15 mouse cellular contexts compared by ENCODE assay signal in genomic region chr12:73593021-73593798, GRCm38 (mm10). TPM values are rescaled to one million over a fixed set of nuclear protein-coding genes. Genes with fewer than 3 reads are reported as not detected.
A peak's percentile ranks its signal among the peaks of the same experiment; 100 is the strongest.
DNase-seq lines count a peak whose midpoint lies in the region; ATAC-seq and TF ChIP-seq lines count a peak whose summit lies in the region.
"Had no signal": no experiment of that assay in that cellular context is flagged by ENCODE, and none has a peak within 500 bp of the region (broad histone marks: within the 10 kb centered on the region; RNA-seq: fewer than 3 reads in every experiment).

No protein-coding gene starts in this region.

- H3K4me1 ChIP-seq in kidney, adult 2 months (ENCODE audit: control insufficient read depth, insufficient read depth, low read length) = no peaks in the 10 kb centered on the region
- no peaks in the 10 kb centered on the region for H3K4me1 ChIP-seq in small intestine, adult 2 months (ENCODE audit: control insufficient read depth, insufficient read depth, insufficient read length, low read length)
- H3K4me1 ChIP-seq: midbrain, embryonic 12.5 days had no signal

- no peak overlapping the region for H3K27ac ChIP-seq in kidney, adult 2 months (ENCODE audit: insufficient read depth, low read depth, low read length)
- peak overlapping the region; percentile 5 for H3K27ac ChIP-seq in small intestine, adult 2 months (ENCODE audit: insufficient read depth, low read depth, low read length)
- H3K27ac ChIP-seq: embryonic facial prominence, embryonic 13.5 days; limb, embryonic 13.5 days; midbrain, embryonic 12.5 days had no signal

- 70% methylated on average over 12 of the region's 12 CpGs for WGBS in kidney, adult 2 months
- 54% methylated on average over 12 of the region's 12 CpGs for WGBS in small intestine, adult 2 months

- DNase-seq in kidney, adult 2 months = peak; percentile 37
- no peak for DNase-seq in kidney, adult 11 months
- no peak for DNase-seq in cerebellum, postnatal 14 days
- no peak for DNase-seq in frontal cortex, postnatal 14 days (ENCODE audit: low spot score in 2 of 2)
- DNase-seq in gastrocnemius, postnatal 14 days = no peak
- DNase-seq: cerebellum, adult 11-12 months; forebrain, postnatal 0 days had no signal

- no peak overlapping the region for H3K4me3 ChIP-seq in kidney, adult 2 months (ENCODE audit: insufficient read depth, low read depth, low read length)
- H3K4me3 ChIP-seq in small intestine, adult 2 months (ENCODE audit: low read depth, low read length) = no peak overlapping the region
- H3K4me3 ChIP-seq: embryonic facial prominence, embryonic 13.5 days; heart, embryonic 12.5 days; limb, embryonic 13.5 days; midbrain, embryonic 12.5 days had no signal

- TF ChIP-seq POLR2A in kidney, adult 2 months (IDR thresholded peaks at IDR 0.05; ENCODE audit: low read depth, low read length) = no peak
- TF ChIP-seq POLR2A in small intestine, adult 2 months (IDR thresholded peaks at IDR 0.05; ENCODE audit: low read depth, low read length) = no peak

- peak; percentile 47 for ATAC-seq in CD4-positive, CD25-positive, alpha-beta regulatory T cell, adult 4 months
- ATAC-seq in common myeloid progenitor, adult 5-6 weeks (replicated peaks; ENCODE audit: low read depth, poor library complexity, severe bottlenecking) = peak; percentile 83
- ATAC-seq: forebrain, postnatal 0 days; intestine, embryonic 16.5 days had no signal

- no peaks in the 10 kb centered on the region for H3K27me3 ChIP-seq in kidney, adult 2 months (replicated peaks; ENCODE audit: control insufficient read depth, insufficient read depth, low read length)
- no peaks in the 10 kb centered on the region for H3K27me3 ChIP-seq in small intestine, adult 2 months (ENCODE audit: control insufficient read depth, insufficient read depth, low read length)
- H3K27me3 ChIP-seq: embryonic facial prominence, embryonic 13.5 days; heart, embryonic 12.5 days; midbrain, embryonic 12.5 days had no signal

- no peak for TF ChIP-seq CTCF in kidney, adult 2 months (conservative IDR thresholded peaks at IDR 0.05; ENCODE audit: insufficient read depth, insufficient read length, low read depth, low read length)
- no peak for TF ChIP-seq CTCF in small intestine, adult 2 months (IDR thresholded peaks at IDR 0.05; ENCODE audit: extremely low read depth, insufficient read length, insufficient replicate concordance, low read depth, low read length)

- H3K36me3 ChIP-seq in kidney, adult 2 months (ENCODE audit: control insufficient read depth, insufficient read depth, low read length) = no peaks in the 10 kb centered on the region
- no peaks in the 10 kb centered on the region for H3K36me3 ChIP-seq in small intestine, adult 2 months (ENCODE audit: control insufficient read depth, insufficient read depth, low read length)
- H3K36me3 ChIP-seq: embryonic facial prominence, embryonic 13.5 days; heart, embryonic 12.5 days; limb, embryonic 13.5 days; midbrain, embryonic 12.5 days had no signal

- intact Hi-C loops in gastrocnemius, postnatal 14 days (cut with DNase I; ENCODE audit: low total_unique reads) = no loop called here

RNA-seq across cellular contexts. Expression of gene Prkch, which starts 8.6 kb away (rescaled TPM):
- polyA plus RNA-seq in kidney, adult 2 months (2012; rRNA removed) = 8.4 and 9.5 TPM in 2 replicates
- polyA plus RNA-seq in CD4-positive, CD25-positive, alpha-beta regulatory T cell, adult 4 months (2017; shearing (Covaris generic)) = 10 to 100 TPM; 73.0 to 76.1 TPM
- 15.9 and 18.0 TPM in 2 replicates for total RNA-seq in common myeloid progenitor, adult 5-6 weeks (2017)
- polyA plus RNA-seq in small intestine, adult 2 months (2012; rRNA removed) = 1.9 and 3.2 TPM in 2 replicates
- 10 to 100 TPM in 1 of 2 experiments, 1 to 10 TPM in 1; 9.0 to 12.5 TPM for total RNA-seq in gastrocnemius, postnatal 14 days (2021)

RNA-seq across cellular contexts. Expression of gene Tmem30b, which starts 47.0 kb away (rescaled TPM):
- 16.5 and 22.3 TPM in 2 replicates for polyA plus RNA-seq in kidney, adult 2 months (2012; rRNA removed)
- polyA plus RNA-seq in CD4-positive, CD25-positive, alpha-beta regulatory T cell, adult 4 months (2017; shearing (Covaris generic)) = under 1 TPM; 0.22 to 0.27 TPM
- 0.46 TPM in 1 of 2 replicates, not detected in the other for total RNA-seq in common myeloid progenitor, adult 5-6 weeks (2017)
- 123 and 184 TPM in 2 replicates for polyA plus RNA-seq in small intestine, adult 2 months (2012; rRNA removed)
- under 1 TPM; 0.80 to 0.96 TPM for total RNA-seq in gastrocnemius, postnatal 14 days (2021)

Comparison
In these comparisons a context has a peak if more than half of its experiments do, and no peak if none do; other contexts are left out.
1. RNA of gene Tmem30b, which starts 47.0 kb away (polyA plus RNA-seq): 123 to 184 TPM in small intestine, adult 2 months and 16.5 to 22.3 TPM in kidney, adult 2 months; 0.22 to 0.27 TPM in CD4-positive, CD25-positive, alpha-beta regulatory T cell, adult 4 months; every median in the first group is over 10 times any median in the second.